Mouse (Mus musculus) lung, adult 2 months (tissue): ENCODE measurements around the gene Gm20481. TPM values are rescaled to one million over a fixed set of nuclear protein-coding genes. Genes with fewer than 3 reads are reported as not detected.
"Not testable (repeated sequence)": the region's sequence is repeated elsewhere in the genome, so short reads cannot be mapped to it uniquely, and the experiment has no call there.

ENCODE experiments used
- DNase-seq: peaks from one replicate; pipeline ENCODE4 v3.0.0; 2022
- H3K4me1 ChIP-seq: fragments of 200-500 bp; 2 replicates; pipeline ENCODE4 v1.6.1; 2011; ENCODE audit warnings: low read length; ENCODE audit not compliant: control insufficient read depth, insufficient read depth
- H3K4me3 ChIP-seq: fragments of 200-500 bp; replicated peaks from 2 replicates; pipeline ENCODE3; 2011; ENCODE audit warnings: low read depth, mild to moderate bottlenecking, control low read depth, low read length; ENCODE audit errors: extremely low read depth
- CTCF ChIP-seq: fragments of 200-500 bp; IDR thresholded peaks from 2 replicates; pipeline ENCODE4 v1.5.1; 2011; ENCODE audit warnings: mild to moderate bottlenecking, low read length, control low read depth; ENCODE audit not compliant: insufficient read depth
- POLR2A ChIP-seq: fragments of 200-500 bp; IDR thresholded peaks from 2 replicates; pipeline ENCODE4 v1.6.1; 2011; ENCODE audit warnings: low read depth, mild to moderate bottlenecking, control low read depth, low read length, borderline replicate concordance; ENCODE audit errors: extremely low read depth
- WGBS: fragments of 180-500 bp; shearing (Covaris S2); methylation state at CpG from one replicate; pipeline ENCODE4 v1.1.7; 2018; 5-methylcytosine and 5-hydroxymethylcytosine counted together
- polyA plus RNA-seq: library from polyadenylated mRNA; depleted of rRNA; stranded (reverse); fragments of >200 nt; gene quantifications from 2 replicates; pipeline ENCODE4 v1.2.3, GENCODE M21; 2012

The Gm20481 gene
- polyA plus RNA-seq, 1 experiment, result not detected

DNA sequence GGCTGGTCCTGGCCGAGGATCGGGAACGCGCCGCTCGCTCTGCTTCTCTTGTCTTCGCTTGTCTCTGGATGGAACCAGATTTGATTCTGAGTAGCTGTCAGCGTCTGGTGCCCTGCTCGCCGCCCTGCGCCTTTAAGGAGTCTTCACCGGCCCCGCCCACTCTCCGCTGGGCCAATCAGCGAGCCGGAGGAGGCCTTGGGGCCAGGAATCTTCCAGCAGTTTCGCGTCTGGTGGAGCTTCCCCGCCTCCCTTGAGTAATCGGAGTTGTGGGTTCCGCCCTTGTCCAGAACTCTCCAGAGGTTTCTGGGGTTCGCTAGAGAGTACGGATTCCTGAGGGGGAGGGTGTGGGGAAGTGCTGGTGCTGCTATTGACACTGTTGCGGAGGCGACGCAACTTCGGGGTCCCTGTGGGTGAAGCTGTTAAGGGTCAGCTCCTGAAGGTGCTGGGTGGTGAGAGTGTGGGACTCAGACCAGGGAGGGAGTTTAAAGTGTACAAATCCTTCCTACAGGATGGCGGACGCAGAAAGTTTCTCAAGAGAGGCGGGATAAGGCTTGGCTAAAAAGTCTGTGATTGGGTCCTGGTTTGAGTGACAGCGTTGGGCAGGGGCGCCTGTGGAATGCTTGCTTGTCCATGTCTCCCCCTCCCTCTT is 10.5 kb upstream of the Gm20481 start, which contains the start of gene Hspa1b:
TSS of gene Hspa1b (minus strand) at position 109 of the 649 bp plus-strand sequence.
- peak within 1 kb of the TSS; percentile 99 for H3K4me3 ChIP-seq
- peak; percentile 93 for TF ChIP-seq POLR2A
- DNase-seq, result peak; percentile 94
- under 1% methylated on average over 32 of the region's 32 CpGs for WGBS
- not testable (repeated sequence) for H3K4me1 ChIP-seq

GRCm38 (mm10) chr17:34959881-34960515 is 9.7 kb upstream of the Gm20481 start:
- 11% methylated on average over 12 of the region's 12 CpGs for WGBS
- Histone ChIP-seq H3K4me3 (peak overlapping the region; percentile 99), H3K4me1 (no peaks in the 10 kb centered on the region)
- peak; percentile 41 for DNase-seq
- no peak for TF ChIP-seq CTCF
- TF ChIP-seq POLR2A, result peak; percentile 49; the same call in 1 of the 2 replicates

DNA sequence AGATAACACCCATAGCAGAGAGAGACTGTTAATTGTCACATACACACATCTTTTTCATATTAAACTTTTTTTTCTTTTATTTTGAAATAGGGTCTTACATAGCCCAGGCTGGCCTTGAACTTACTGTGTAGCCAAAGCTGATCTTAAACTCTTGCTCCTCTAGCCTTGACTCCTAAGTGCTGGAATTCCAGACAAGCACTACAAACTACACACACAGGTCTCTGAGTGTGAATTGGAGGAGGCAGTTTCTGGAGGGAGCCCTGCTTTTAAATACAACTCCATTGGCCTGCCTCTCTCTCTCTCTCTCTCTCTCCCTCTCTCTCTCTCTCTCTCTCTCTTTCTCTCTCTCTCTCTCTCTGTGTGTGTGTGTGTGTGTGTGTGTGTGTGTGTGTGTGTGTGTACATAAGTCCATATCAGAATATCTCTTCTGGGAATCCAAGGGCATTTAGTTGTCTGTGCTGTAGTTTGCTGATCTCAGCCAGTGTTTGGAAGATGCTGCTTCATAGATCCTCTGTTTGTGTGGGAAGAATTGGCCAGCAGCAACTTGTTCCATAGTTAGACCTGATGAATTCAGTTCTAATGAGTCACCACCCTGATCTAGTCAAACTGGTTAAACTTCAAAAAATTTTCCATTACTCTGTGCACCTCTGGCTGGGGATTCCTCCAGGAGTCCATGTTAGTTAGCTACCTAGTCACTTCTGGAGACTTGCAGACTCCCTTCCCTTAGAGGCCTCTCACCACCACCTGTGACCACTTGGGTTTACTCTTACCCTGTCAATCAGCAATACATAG is 8.8 kb upstream of the Gm20481 start:
- TF ChIP-seq CTCF, result no peak
- no peak for TF ChIP-seq POLR2A
- no peaks in the 10 kb centered on the region for H3K4me1 ChIP-seq
- H3K4me3 ChIP-seq, result no peak overlapping the region
- no peak for DNase-seq

- no peak for TF ChIP-seq POLR2A
- TF ChIP-seq CTCF, result no peak
- 34% methylated on average over 3 of the region's 3 CpGs for WGBS
- Histone ChIP-seq H3K4me1 (no peaks in the 10 kb centered on the region), H3K4me3 (no peak overlapping the region)
- no peak for DNase-seq
Measured at GRCm38 (mm10) chr17:34962125-34962524, 7.6 kb upstream of the Gm20481 start.

- no peaks in the 10 kb centered on the region for H3K4me1 ChIP-seq
- H3K4me3 ChIP-seq, result no peak overlapping the region
- WGBS, result 75% methylated on average over 1 of the region's 1 CpGs
- no peak for DNase-seq
- no peak for TF ChIP-seq CTCF
- TF ChIP-seq POLR2A, result no peak
Measured at GRCm38 (mm10) chr17:34962841-34963240, 6.9 kb upstream of the Gm20481 start.

DNA sequence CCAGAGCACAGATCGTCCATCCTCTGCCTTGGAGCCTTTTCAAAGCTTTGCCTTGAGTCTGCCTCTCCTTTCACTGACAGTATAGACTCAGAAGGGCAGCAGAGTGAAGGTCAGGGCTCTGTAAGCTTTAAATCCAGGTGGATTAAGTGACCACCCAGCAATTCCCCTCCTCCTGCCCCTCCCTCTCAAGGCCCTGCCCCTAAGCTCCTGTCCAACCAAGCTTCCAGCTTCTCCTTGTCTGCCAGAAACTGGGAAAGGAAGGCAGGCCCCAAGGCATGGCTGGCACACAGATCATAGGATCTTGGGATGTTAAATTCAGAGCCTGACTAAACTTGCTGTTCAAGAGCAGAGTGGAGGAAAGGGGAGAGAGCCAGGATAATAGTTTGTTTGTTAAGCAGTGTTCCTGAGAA is 5.1 kb upstream of the Gm20481 start:
- Histone ChIP-seq H3K4me3 (no peak overlapping the region), H3K4me1 (no peaks in the 10 kb centered on the region)
- 67% methylated on average over 1 of the region's 1 CpGs for WGBS
- no peak for DNase-seq
- TF ChIP-seq CTCF (no peak), POLR2A (no peak)

- DNase-seq, result no peak
- Histone ChIP-seq H3K4me3 (no peak overlapping the region), H3K4me1 (no peaks in the 10 kb centered on the region)
- TF ChIP-seq CTCF, result no peak
- no peak for TF ChIP-seq POLR2A
- 50% methylated on average over 5 of the region's 5 CpGs for WGBS
Measured at GRCm38 (mm10) chr17:34965627-34966026, 4.1 kb upstream of the Gm20481 start.

- 13% methylated on average over 21 of the region's 37 CpGs for WGBS
- not testable (repeated sequence) for DNase-seq, H3K4me1 ChIP-seq, H3K4me3 ChIP-seq
Measured at GRCm38 (mm10) chr17:34970850-34971249, 1.1 kb downstream of the Gm20481 start.

DNA sequence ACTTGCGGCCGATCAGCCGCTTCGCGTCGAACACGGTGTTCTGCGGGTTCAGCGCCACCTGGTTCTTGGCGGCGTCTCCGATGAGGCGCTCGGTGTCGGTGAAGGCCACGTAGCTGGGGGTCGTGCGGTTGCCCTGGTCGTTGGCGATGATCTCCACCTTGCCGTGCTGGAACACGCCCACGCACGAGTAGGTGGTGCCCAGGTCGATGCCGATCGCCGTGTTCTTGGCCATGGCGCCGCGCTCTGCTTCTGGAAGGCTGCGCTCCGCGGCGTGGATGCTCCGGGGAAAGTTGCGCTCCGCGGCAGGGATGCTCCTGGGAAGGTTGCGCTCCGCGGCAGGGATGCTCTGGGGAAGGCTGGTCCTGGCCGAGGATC is 2.0 kb downstream of the Gm20481 start:
- WGBS, result 1% methylated on average over 31 of the region's 43 CpGs
- peak overlapping the region; percentile 48 for H3K4me3 ChIP-seq
- not testable (repeated sequence) for H3K4me1 ChIP-seq, DNase-seq
